Mouse (Mus musculus) forebrain, embryonic 14.5 days (tissue): ENCODE measurements at regions not wholly inside any gene's neighbourhood (a gene's known extent, or its start where the extent isn't known, plus 50 kb on each side); places are given as distances from the start of the nearest gene placed in this dataset.

Experiments
- ATAC-seq: fragments of 200-750 bp; cut with Nextera tagmentation; 2 replicates; pipeline ENCODE4 v1.8.0; 2017; ENCODE audit warnings: mild to moderate bottlenecking, moderate library complexity
- DNase-seq: peaks from one replicate; pipeline ENCODE4 v3.0.0-alpha.2; 2015; ENCODE audit warnings: low spot score
- H3K27ac ChIP-seq: fragments of 300-500 bp; sonication (generic); 2 replicates; pipeline ENCODE4 v1.5.1; 2014; ENCODE audit warnings: low read depth, mild to moderate bottlenecking, control low read depth, low read length, moderate library complexity
- H3K27me3 ChIP-seq: fragments of 300-500 bp; sonication (generic); replicated peaks from 2 replicates; pipeline ENCODE4 v1.6.1; 2014; ENCODE audit warnings: low read length, control low read depth, mixed read lengths; ENCODE audit not compliant: control insufficient read depth, insufficient read depth
- H3K36me3 ChIP-seq: fragments of 300-500 bp; sonication (generic); 2 replicates; pipeline ENCODE4 v1.6.1; 2014; ENCODE audit warnings: low read length, control low read depth; ENCODE audit not compliant: control insufficient read depth, insufficient read depth
- H3K4me1 ChIP-seq: fragments of 300-500 bp; sonication (generic); 2 replicates; pipeline ENCODE4 v1.6.1; 2014; ENCODE audit warnings: antibody characterized with exemption, low read length, control low read depth; ENCODE audit not compliant: control insufficient read depth, insufficient read depth
- H3K4me2 ChIP-seq: fragments of 300-500 bp; sonication (generic); 2 replicates; pipeline ENCODE4 v1.6.1; 2014; ENCODE audit warnings: mild to moderate bottlenecking, control low read depth, low read length
- H3K4me3 ChIP-seq: fragments of 300-500 bp; sonication (generic); 2 replicates; pipeline ENCODE4 v1.5.1; 2014; ENCODE audit warnings: low read depth, low read length, control low read depth
- H3K9ac ChIP-seq: fragments of 300-500 bp; sonication (generic); 2 replicates; pipeline ENCODE4 v1.6.1; 2014; ENCODE audit warnings: mild to moderate bottlenecking, low read length, control low read depth, moderate library complexity
- H3K9me3 ChIP-seq: fragments of 300-500 bp; sonication (generic); replicated peaks from 2 replicates; pipeline ENCODE4 v1.6.1; 2016; ENCODE audit warnings: low read length, control low read depth, mixed read lengths; ENCODE audit not compliant: control insufficient read depth
- WGBS: fragments of 180-500 bp; shearing (Covaris S2); extraction: QIAGEN DNeasy Blood & Tissue Kit; methylation state at CpG from one replicate; pipeline ENCODE4 v1.1.7; 2014; 5-methylcytosine and 5-hydroxymethylcytosine counted together

DNA sequence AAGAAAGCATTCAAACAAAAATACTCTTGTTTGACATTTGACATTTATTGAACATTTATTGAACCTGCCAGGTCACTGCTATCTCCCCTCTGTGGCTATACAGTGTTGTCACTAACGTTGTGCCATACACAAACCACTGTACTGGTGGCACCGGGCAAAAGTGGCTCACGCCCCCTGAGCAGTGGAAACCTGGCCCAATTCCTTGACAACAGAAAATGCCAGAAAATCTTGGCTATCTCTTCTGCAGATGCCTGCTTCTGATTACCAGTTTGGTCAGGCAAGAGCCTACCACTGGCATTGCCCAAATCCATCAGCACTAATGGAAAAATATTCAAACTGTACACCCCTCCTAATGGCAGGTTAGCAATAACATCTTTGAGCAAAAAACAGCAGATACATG is 58.9 kb upstream of the Crim1 start:
- no peak overlapping the region for H3K9ac ChIP-seq
- H3K36me3 ChIP-seq, result no peaks in the 10 kb centered on the region
- no peak overlapping the region for H3K27ac ChIP-seq
- no peaks in the 10 kb centered on the region for H3K9me3 ChIP-seq
- H3K4me1 ChIP-seq, result no peaks in the 10 kb centered on the region
- H3K4me3 ChIP-seq, result no peak overlapping the region
- 90% methylated on average over 3 of the region's 3 CpGs for WGBS
- H3K4me2 ChIP-seq, result no peak overlapping the region
- ATAC-seq (no peak), DNase-seq (peak; percentile 7)
- H3K27me3 ChIP-seq, result no peaks in the 10 kb centered on the region

DNA sequence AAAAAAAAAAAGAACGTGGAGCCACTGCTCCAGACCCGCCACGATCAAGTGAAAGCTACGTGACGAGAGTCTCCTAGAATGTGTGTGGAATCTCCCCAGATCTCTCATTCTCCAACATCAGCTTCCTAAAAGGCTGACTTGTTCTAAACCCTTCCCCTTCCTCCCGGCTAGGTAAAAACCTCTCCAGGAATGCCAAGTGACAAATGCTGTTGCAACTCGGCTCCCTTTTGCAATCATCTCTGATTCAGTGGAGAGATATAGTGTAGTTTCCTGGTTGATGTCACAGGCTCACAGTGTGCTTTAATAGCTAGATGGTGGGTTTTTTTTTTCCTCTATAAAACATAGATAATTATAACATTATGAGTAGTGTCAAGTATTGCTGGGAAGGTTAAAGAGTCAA is 57.6 kb upstream of the Crim1 start:
- DNase-seq (no peak), ATAC-seq (no peak)
- Histone ChIP-seq H3K9me3 (no peaks in the 10 kb centered on the region), H3K4me1 (no peaks in the 10 kb centered on the region), H3K27ac (no peak overlapping the region), H3K9ac (no peak overlapping the region), H3K4me3 (no peak overlapping the region), H3K4me2 (no peak overlapping the region), H3K27me3 (no peaks in the 10 kb centered on the region), H3K36me3 (no peaks in the 10 kb centered on the region)
- WGBS, result 93% methylated on average over 7 of the region's 7 CpGs

GRCm38 (mm10) chr17:78145335-78145734 is 54.7 kb upstream of the Crim1 start:
- ATAC-seq (no peak), DNase-seq (no peak)
- Histone ChIP-seq H3K27me3 (no peaks in the 10 kb centered on the region), H3K4me3 (no peak overlapping the region), H3K9ac (no peak overlapping the region), H3K9me3 (no peaks in the 10 kb centered on the region), H3K27ac (no peak overlapping the region), H3K4me2 (no peak overlapping the region), H3K4me1 (no peaks in the 10 kb centered on the region), H3K36me3 (no peaks in the 10 kb centered on the region)
- 59% methylated on average over 4 of the region's 4 CpGs for WGBS
